Mouse (Mus musculus): ENCODE data around the gene Aqp8.

DNA sequence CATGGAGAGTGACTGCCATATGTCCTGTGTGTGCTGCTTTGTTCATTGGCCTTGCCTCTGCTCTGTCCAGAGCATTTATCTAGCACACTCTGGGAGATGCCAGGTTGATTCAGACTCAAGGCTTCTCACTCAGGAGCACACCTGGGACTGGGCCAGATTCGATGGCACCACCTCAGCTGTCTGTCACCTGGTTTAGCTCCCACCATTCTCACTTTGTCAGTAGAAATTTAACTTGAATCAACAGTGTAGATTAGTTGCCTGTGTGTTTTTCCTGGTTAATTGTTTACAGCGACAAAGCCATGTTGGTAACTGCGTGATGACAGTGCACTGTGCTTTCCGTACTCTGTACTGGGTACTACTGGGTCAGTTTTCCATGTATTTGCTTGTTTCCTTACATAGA lies 42.1 kb upstream of the Aqp8 start:
- no peak for TF ChIP-seq CTCF (IDR thresholded peaks at IDR 0.05; ENCODE audit: low read depth)
- 0 out of 2 replicates have a peak, but pooled peaks have one; percentile 35 for TF ChIP-seq EP300 (IDR thresholded peaks at IDR 0.05; ENCODE audit: low read depth)

All from liver, postnatal 0 days (tissue).